Comparison of ENCODE assay signal across 8 mouse cellular contexts in genomic region chr10:69579585-69579984, GRCm38 (mm10).
DNase-seq lines count a peak whose midpoint lies in the region; ATAC-seq and TF ChIP-seq lines count a peak whose summit lies in the region.

No protein-coding gene starts in this region.

- H3K4me1 ChIP-seq in embryonic facial prominence, embryonic 11.5 days (ENCODE audit: control insufficient read depth, insufficient read depth, low read length), result peaks cover 3% of the 10 kb centered on the region; the same call in 1 of the 2 replicates
- H3K4me1 ChIP-seq in neural tube, embryonic 15.5 days, result peaks cover 40% of the 10 kb centered on the region

- 62% methylated on average over 12 of the region's 12 CpGs for WGBS in embryonic facial prominence, embryonic 11.5 days
- WGBS in neural tube, embryonic 15.5 days, result 52% methylated on average over 12 of the region's 12 CpGs

- no peaks in the 10 kb centered on the region for H3K9me3 ChIP-seq in embryonic facial prominence, embryonic 11.5 days (replicated peaks; ENCODE audit: control insufficient read depth, low read length)
- H3K9me3 ChIP-seq in neural tube, embryonic 15.5 days (replicated peaks), result no peaks in the 10 kb centered on the region

- intact Hi-C loops in gastrocnemius, adult 2 months (cut with DNase I), result no loop called here
- intact Hi-C loops in left cerebral cortex, postnatal 10 days (cut with DNase I), result no loop called here

- no peak for ATAC-seq in embryonic facial prominence, embryonic 11.5 days (replicated peaks; ENCODE audit: insufficient number of reproducible peaks, low FRiP score, low TSS enrichment, low read depth)
- no peak for ATAC-seq in neural tube, embryonic 15.5 days (ENCODE audit: low FRiP score)

- H3K36me3 ChIP-seq in embryonic facial prominence, embryonic 11.5 days (replicated peaks; ENCODE audit: control insufficient read depth, insufficient read depth, low read depth, low read length), result no peaks in the 10 kb centered on the region
- no peaks in the 10 kb centered on the region; the same call in 1 of the 2 replicates for H3K36me3 ChIP-seq in neural tube, embryonic 15.5 days

- no peak overlapping the region for H3K9ac ChIP-seq in embryonic facial prominence, embryonic 11.5 days (replicated peaks; ENCODE audit: low read length)
- no peak overlapping the region for H3K9ac ChIP-seq in neural tube, embryonic 15.5 days (replicated peaks)

- H3K4me3 ChIP-seq in gastrocnemius, adult 2 months, result no peak overlapping the region
- H3K4me3 ChIP-seq in embryonic facial prominence, embryonic 11.5 days (ENCODE audit: low read depth, low read length), result no peak overlapping the region
- H3K4me3 ChIP-seq in neural tube, embryonic 15.5 days (replicated peaks), result no peak overlapping the region

- no peak overlapping the region for H3K4me2 ChIP-seq in embryonic facial prominence, embryonic 11.5 days (ENCODE audit: low read depth, low read length)
- no peak overlapping the region for H3K4me2 ChIP-seq in neural tube, embryonic 15.5 days

- no peaks in the 10 kb centered on the region for H3K27me3 ChIP-seq in embryonic facial prominence, embryonic 11.5 days (ENCODE audit: control insufficient read depth, insufficient read depth, low read length)
- no peaks in the 10 kb centered on the region for H3K27me3 ChIP-seq in neural tube, embryonic 15.5 days (replicated peaks)

- H3K27ac ChIP-seq in gastrocnemius, adult 2 months, result peak overlapping the region; percentile 41
- H3K27ac ChIP-seq in embryonic facial prominence, embryonic 11.5 days (replicated peaks; ENCODE audit: low read depth, low read length), result no peak overlapping the region
- H3K27ac ChIP-seq in neural tube, embryonic 15.5 days (replicated peaks), result 0 out of 2 replicates have a peak overlapping the region, but pooled peaks have one; percentile 20

- no peak for TF ChIP-seq CTCF in gastrocnemius, adult 2 months (IDR thresholded peaks at IDR 0.05)

- no peak for DNase-seq in gastrocnemius, adult 2 months
- DNase-seq in gastrocnemius, postnatal 4 days (ENCODE audit: low spot score in 2 of 2), result no peak
- DNase-seq in left cerebral cortex, adult 11 months (ENCODE audit: low spot score), result peak; percentile 47
- DNase-seq in left cerebral cortex, postnatal 10 days (ENCODE audit: extremely low spot score in 1 of 2, low spot score in 2 of 2), result no peak
- DNase-seq in embryonic facial prominence, embryonic 11.5 days (ENCODE audit: low spot score), result peak; percentile 40
- DNase-seq in embryo, embryonic 10 days (ENCODE audit: low spot score), result no peak
- no peak for DNase-seq in natural killer cell, adult 2 months (ENCODE audit: low spot score in 2 of 2)

Comparison
In these comparisons a context has a peak if more than half of its experiments do, and no peak if none do; other contexts are left out.
1. DNase-seq: peak in left cerebral cortex, adult 11 months (single experiment) and embryonic facial prominence, embryonic 11.5 days (single experiment); none in gastrocnemius, adult 2 months (single experiment), gastrocnemius, postnatal 4 days (0 of 2), left cerebral cortex, postnatal 10 days (0 of 2), embryo, embryonic 10 days (single experiment) and natural killer cell, adult 2 months (0 of 2).